In the genomic region with DNA sequence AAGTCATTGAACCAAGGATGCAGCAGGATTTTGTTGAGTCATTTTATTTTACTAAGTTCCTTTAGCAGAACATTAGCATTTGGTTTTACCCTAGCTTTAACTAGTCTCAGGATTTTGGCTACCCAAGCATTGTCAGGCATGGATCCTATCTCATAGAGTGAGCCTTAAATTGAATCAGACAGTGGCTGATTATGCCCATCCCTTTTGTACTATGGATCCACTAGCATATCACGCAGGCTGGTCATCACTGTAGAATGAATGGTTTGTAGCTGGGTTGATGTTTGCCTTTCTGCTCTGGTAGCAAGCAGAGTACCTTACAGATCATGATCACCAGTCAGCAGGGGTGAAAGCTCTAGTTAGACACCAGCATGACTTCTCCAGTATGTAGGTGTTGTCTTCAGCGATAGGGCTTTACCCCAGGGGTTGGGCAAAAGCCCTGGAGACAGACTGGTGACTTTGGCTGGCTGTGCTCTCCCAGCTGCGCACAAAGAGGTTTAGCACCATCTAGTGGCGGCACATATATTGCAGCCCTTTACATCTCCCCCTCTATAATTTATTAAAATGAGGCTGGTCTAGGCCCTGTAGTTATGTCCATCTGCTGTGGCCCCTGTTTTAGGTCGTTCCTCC, we compare ENCODE assay signal across 8 mouse cellular contexts. TPM values are rescaled to one million over a fixed set of nuclear protein-coding genes. Genes with fewer than 3 reads are reported as not detected.
A peak's percentile ranks its signal among the peaks of the same experiment; 100 is the strongest.
DNase-seq lines count a peak whose midpoint lies in the region; ATAC-seq and TF ChIP-seq lines count a peak whose summit lies in the region.
"Not testable (repeated sequence)": the region's sequence is repeated elsewhere in the genome, so short reads cannot be mapped to it uniquely, and the experiment has no call there.
"Had no signal": no experiment of that assay in that cellular context is flagged by ENCODE, and none has a peak within 500 bp of the region (broad histone marks: within the 10 kb centered on the region; RNA-seq: fewer than 3 reads in every experiment).

No protein-coding gene starts in this region.

- H3K4me3 ChIP-seq in hindbrain, embryonic 11.5 days (ENCODE audit: low read depth, low read length); kidney, postnatal 0 days (replicated peaks; ENCODE audit: low read depth, low read length); limb, embryonic 11.5 days (ENCODE audit: low read depth, low read length); lung, postnatal 0 days (ENCODE audit: low read depth, low read length): not testable (repeated sequence)

- not testable (repeated sequence) for H3K4me1 ChIP-seq in hindbrain, embryonic 11.5 days (replicated peaks; ENCODE audit: control insufficient read depth, insufficient read depth, low read length); kidney, postnatal 0 days (replicated peaks; ENCODE audit: insufficient read depth, low read length); limb, embryonic 11.5 days (ENCODE audit: control insufficient read depth, insufficient read depth, low read length); lung, postnatal 0 days (ENCODE audit: insufficient read depth, low read depth, low read length)

- H3K27me3 ChIP-seq in hindbrain, embryonic 11.5 days (ENCODE audit: control insufficient read depth, insufficient read depth, low read length); kidney, postnatal 0 days (ENCODE audit: insufficient read depth, low read length); limb, embryonic 11.5 days (ENCODE audit: control insufficient read depth, insufficient read depth, low read length); lung, postnatal 0 days (replicated peaks; ENCODE audit: insufficient read depth, low read length): not testable (repeated sequence)

- DNase-seq in brain, adult 2 months (ENCODE audit: low read depth, low spot score) = peak; percentile 14
- peak; percentile 21 to 39 for DNase-seq in frontal cortex, postnatal 36 days (ENCODE audit: low spot score in 2 of 2)
- DNase-seq in hindbrain, embryonic 11.5 days (ENCODE audit: low spot score); kidney, postnatal 0 days (ENCODE audit: low spot score); lung, postnatal 0 days (ENCODE audit: low spot score): not testable (repeated sequence)
- DNase-seq in limb, embryonic 11.5 days (ENCODE audit: low spot score) = peak; percentile 22
- peak; percentile 22 for DNase-seq in right cerebral cortex, adult 18-20 months

- peak; percentile 93 for ATAC-seq in hindbrain, embryonic 11.5 days (ENCODE audit: low FRiP score)
- ATAC-seq in kidney, postnatal 0 days (replicated peaks; ENCODE audit: low FRiP score, low read depth) = peak; percentile 88
- peak; percentile 90; the same call in 1 of the 2 replicates for ATAC-seq in limb, embryonic 11.5 days (ENCODE audit: insufficient number of reproducible peaks, low FRiP score, low TSS enrichment, low read depth)
- ATAC-seq in lung, postnatal 0 days = peak; percentile 55

- TF ChIP-seq CTCF in kidney, postnatal 0 days (IDR thresholded peaks at IDR 0.05; ENCODE audit: low read depth) = peak; percentile 59
- TF ChIP-seq CTCF in lung, postnatal 0 days (IDR thresholded peaks at IDR 0.05) = peak; percentile 28

- H3K36me3 ChIP-seq in hindbrain, embryonic 11.5 days (ENCODE audit: control insufficient read depth, insufficient read depth, low read length); kidney, postnatal 0 days (ENCODE audit: insufficient read depth, low read length); limb, embryonic 11.5 days (ENCODE audit: control insufficient read depth, insufficient read depth, low read length); lung, postnatal 0 days (ENCODE audit: insufficient read depth, low read length): not testable (repeated sequence)

- not testable (repeated sequence) for H3K27ac ChIP-seq in hindbrain, embryonic 11.5 days (ENCODE audit: low read depth, low read length); kidney, postnatal 0 days; limb, embryonic 11.5 days (replicated peaks; ENCODE audit: low read depth, low read length); lung, postnatal 0 days (ENCODE audit: low read length)

- not testable (repeated sequence) for H3K9ac ChIP-seq in hindbrain, embryonic 11.5 days (ENCODE audit: low read depth, low read length); kidney, postnatal 0 days (ENCODE audit: low read depth, low read length); limb, embryonic 11.5 days (ENCODE audit: low read length); lung, postnatal 0 days (replicated peaks; ENCODE audit: low read depth)

- TF ChIP-seq EP300 in lung, postnatal 0 days (IDR thresholded peaks at IDR 0.05) = not testable (repeated sequence)

- 34% methylated on average over 5 of the region's 5 CpGs for WGBS in hindbrain, embryonic 11.5 days
- WGBS in kidney, postnatal 0 days = 32% methylated on average over 5 of the region's 5 CpGs
- 31% methylated on average over 5 of the region's 5 CpGs for WGBS in limb, embryonic 11.5 days
- 31% methylated on average over 5 of the region's 5 CpGs for WGBS in lung, postnatal 0 days

- not testable (repeated sequence) for H3K9me3 ChIP-seq in hindbrain, embryonic 11.5 days (ENCODE audit: control insufficient read depth, low read length); kidney, postnatal 0 days (replicated peaks; ENCODE audit: low read length); limb, embryonic 11.5 days (ENCODE audit: control insufficient read depth, low read length); lung, postnatal 0 days (ENCODE audit: low read length)

- H3K4me2 ChIP-seq in hindbrain, embryonic 11.5 days (replicated peaks; ENCODE audit: low read depth, low read length); kidney, postnatal 0 days (ENCODE audit: low read length); limb, embryonic 11.5 days (ENCODE audit: low read depth, severe bottlenecking); lung, postnatal 0 days (replicated peaks; ENCODE audit: low read depth, low read length): not testable (repeated sequence)

RNA-seq across cellular contexts. Expression of a gene that starts 22.6 kb away (rescaled TPM):
- not detected in 2 replicates for polyA plus RNA-seq in hindbrain, embryonic 11.5 days (2014; fragmentation: Nextera tagmentation; extraction: Ambion mirVana)
- not detected in 2 replicates for polyA plus RNA-seq in kidney, postnatal 0 days (2015; fragmentation: Nextera tagmentation; extraction: Ambion mirVana)
- not detected in 2 replicates for polyA plus RNA-seq in limb, embryonic 11.5 days (2014; fragmentation: Nextera tagmentation; extraction: Ambion mirVana)
- 0.14 TPM in 1 of 2 replicates, not detected in the other for polyA plus RNA-seq in lung, postnatal 0 days (2015; fragmentation: Nextera tagmentation; extraction: Ambion mirVana)
- polyA plus RNA-seq: embryonic facial prominence, embryonic 10.5 days had no signal

RNA-seq across cellular contexts. Expression of a gene that starts 30.1 kb away (rescaled TPM):
- not detected in 2 replicates for polyA plus RNA-seq in hindbrain, embryonic 11.5 days (2014; fragmentation: Nextera tagmentation; extraction: Ambion mirVana)
- not detected in 2 replicates for polyA plus RNA-seq in kidney, postnatal 0 days (2015; fragmentation: Nextera tagmentation; extraction: Ambion mirVana)
- not detected in 2 replicates for polyA plus RNA-seq in limb, embryonic 11.5 days (2014; fragmentation: Nextera tagmentation; extraction: Ambion mirVana)
- not detected in 2 replicates for polyA plus RNA-seq in lung, postnatal 0 days (2015; fragmentation: Nextera tagmentation; extraction: Ambion mirVana)
- polyA plus RNA-seq: embryonic facial prominence, embryonic 10.5 days had no signal
